Mouse (Mus musculus): Measurements from ENCODE around the gene Kdelr3.

Kdelr3 gene

DNA sequence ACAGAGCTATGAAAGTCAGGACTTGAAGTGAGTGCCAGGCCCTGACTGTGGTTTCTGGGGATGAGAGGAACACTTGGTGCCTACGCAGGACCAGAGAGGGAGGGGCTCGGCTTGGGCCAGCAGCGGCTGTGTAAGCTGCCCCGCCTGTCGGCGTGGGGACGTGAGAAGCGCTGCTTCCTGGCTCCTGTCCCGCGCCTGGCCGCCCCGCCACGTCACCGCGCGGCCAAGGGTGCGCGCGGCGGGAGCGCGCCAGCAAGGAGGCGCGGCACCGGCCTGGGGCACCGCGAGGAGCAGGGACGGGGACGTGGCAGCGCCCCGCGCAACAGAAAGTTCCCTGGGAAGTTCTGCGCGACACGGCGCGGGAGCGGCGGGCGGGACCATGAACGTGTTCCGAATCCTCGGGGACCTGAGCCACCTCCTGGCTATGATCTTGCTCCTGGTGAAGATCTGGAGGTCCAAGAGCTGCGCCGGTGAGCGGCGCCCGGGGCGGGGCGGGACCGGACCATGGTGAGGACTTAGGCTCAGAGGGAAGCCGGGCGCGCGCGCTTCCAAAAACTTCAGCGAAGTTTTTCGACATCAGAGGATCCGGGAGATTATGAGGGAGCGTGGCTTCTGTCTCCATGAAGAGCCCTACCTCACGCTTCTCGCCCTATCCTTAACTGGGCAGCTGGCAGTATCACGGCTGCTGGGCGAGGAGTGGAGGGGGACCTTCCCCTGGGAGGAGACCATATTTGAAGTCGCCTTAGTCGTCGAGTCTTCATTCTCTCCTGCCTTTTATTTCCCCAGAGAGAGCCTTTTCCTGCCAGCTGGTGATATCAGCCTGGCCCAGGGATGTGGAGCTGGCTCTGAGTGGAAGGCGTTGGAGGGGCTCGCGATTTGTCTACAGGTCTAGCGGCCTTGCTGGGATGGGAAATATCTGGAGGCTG is at the start of gene Kdelr3:
Gene Kdelr3, plus strand, starts transcription at position 241 of the 926 bp plus-strand sequence.
- no peak for DNase-seq (ENCODE audit: low read depth)

DNA sequence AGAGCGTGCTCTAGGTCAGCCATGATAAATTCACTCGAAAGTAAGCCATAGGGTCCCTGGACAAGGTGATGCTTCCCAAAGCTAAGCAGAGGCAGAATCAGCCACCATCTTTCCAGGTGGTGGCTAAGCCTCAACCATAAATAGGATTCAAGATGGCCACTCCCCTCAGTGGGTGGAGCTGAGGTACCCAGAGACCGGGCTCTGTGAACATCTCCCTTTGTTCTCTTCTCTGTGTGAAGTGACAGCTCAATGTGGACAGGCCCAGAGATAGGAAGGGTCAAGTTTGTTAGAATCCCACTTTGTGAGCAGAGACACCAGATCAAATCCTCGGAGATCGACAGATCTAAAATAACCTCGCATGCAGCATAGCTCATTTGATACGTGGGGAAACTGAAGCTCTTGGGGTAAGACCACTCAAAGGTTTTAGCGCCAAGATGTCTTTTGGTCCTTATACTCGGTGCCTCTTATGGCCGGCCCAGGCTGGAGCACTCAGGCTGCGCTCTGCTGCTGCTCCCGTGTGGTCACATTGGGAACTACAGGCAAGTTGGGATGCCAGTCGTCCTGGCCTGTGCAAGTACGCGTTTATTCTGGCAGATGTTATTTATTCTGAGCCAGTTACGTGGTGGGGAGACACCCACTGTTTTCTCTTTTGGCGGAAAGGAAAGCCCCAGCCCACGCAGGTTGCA is 49.5 kb upstream of the Kdelr3 start:
- peak; percentile 70 for DNase-seq (ENCODE audit: low read depth)

DNA sequence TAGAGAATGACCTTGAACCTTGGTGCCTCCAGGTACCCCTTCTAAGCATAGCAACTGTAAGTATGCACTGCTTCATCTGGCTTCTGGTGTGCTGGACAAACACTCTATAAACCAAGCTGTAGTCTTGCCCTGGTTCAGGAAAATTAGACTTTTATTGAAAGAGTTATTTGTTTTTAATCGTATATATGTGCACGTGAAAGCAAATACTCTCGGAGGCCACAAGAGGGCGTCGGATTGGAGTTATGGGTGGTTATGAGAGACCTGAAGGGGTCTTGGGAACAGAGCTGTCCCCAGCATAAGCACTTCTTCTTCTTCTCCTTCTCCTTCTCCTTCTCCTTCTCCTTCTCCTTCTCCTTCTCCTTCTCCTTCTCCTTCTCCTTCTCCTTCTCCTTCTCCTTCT is 46.6 kb upstream of the Kdelr3 start:
- no peak for DNase-seq (ENCODE audit: low read depth)

DNA sequence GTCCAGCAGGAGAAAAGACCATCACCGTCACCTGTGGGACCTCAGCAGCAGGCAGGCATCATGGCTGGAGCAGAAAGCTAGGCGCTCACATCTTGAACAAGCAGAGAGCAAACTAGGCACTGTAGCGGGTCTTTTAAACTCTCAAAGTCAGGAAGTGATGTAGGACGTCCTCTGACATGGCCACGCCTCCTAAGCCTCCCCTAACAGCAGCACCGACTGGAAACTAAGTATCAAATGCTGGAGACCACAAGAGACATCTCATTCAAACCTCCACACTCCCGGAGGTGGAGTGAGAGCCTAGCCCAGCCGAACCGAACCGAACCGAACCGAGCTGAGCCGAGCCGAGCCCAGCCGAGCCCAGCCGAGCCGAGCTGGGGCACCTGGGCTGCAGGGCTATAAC is 45.6 kb upstream of the Kdelr3 start:
- DNase-seq (ENCODE audit: low read depth), result no peak

DNA sequence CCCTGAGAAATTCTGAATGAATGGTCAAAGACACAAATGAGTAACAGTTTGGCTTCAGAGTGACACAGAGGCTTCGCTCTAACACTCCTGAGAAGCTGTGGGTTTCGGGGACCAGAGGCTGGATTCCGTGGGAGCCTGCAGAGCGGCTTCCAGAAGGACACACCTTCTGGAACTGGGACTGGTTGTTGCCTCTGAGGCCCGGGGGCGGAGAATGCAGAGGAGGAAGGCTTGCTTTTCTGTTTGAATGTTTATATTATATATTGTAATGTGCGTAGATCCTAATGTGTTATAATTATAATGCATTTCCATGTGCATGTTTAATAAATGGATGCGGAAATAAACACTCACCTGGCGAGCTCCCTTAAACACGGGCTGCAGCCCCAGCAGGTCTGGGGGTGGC is 45.1 kb upstream of the Kdelr3 start:
- DNase-seq (ENCODE audit: low read depth), result no peak

DNA sequence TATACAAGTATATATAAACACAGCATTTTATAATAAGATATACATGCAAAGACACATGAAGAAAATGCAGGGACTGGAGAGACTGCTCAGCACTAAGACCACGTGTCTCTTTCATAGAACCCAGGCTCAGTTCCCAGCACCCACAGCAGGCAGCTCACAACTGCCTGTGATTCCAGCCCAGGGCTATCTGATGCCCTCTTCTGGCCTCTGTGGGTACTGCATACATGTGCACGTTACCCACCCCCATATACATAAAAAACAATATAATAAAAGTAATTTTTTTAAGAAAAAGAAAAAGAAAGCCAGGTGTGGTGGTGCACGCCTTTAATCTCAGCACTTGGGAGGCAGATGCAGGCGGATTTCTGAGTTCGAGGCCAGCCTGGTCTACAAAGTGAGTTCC is 43.2 kb upstream of the Kdelr3 start:
- no peak for DNase-seq (ENCODE audit: low read depth)

DNA sequence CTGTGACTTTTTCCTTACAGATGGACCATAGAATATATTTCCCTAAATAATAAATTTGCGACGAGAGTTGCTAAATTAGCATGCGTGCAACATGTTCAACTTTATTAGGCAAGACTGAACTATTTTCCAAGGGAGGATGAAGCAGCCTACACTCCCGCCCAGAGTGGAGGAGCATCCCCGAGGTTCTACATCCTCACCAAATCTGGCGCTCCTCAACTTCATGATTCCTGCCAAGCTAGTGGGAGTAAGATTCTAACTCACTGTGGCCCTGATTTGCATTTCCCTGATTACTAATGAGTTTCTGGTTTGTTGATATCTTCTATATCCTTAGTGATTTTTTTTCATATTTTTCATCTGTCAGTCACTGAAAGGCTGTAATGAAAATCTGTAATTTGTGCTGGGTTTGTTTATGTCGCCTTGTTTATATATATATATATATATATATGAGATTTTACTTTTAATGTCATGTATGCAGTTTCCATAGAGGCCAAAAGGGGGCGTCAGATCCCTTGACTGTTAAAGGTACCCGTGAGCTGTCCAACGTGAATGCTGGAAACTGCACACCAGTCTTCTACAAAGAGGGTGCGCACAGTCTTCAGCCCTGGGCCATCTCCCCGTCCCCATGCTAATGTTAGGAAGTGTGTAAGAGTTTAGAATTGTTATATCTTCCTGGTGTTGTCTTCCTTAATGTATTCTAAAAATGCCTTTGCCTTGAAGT is 42.4 kb upstream of the Kdelr3 start:
- DNase-seq (ENCODE audit: low read depth), result no peak

DNA sequence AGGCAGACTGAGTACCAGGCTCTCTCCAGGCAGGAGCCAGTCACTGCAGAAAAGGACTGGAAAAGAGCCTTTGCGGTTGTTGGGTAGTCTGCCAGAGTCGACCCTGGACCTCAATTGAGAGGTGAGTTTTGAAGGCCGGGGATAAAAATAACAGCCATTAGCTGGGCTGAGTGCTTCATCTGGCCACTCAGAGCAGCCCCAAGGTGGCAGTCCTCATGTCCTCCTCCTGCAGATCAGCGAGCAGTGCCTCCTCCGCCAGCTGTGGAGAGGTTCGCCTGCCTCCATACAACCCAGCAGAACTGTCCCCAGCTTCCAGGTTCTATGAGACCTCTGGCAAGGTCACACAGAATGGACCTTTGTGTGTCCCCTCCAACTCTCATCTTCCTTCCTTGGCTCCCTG is 39.0 kb upstream of the Kdelr3 start:
- no peak for DNase-seq (ENCODE audit: low read depth)

DNA sequence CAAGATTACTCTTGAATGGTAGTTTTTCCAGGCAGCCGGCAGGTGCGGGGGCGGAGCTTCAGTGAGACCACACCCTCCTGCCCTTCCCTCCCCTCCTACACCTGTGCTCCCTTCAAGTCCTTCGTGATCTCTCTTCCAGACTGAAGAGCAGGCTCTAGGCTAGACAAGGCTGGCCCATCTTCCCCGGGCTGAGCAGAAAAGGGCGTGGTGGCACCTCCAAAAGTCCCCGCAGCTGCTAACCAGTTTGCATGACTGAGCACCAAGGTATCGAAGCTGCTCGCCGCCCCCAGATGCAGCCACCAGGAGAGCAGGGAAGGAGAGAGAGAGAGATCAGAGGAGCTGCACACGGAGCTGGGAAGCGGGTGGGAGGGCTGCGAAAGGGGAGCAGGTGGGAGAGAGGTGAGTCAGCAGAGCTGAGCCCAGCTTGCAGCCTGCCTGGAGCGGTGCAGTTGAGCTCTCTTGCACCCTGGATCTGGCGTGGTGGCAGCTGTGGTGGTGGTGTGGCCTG is 35.0 kb upstream of the Kdelr3 start:
- no peak for DNase-seq (ENCODE audit: low read depth)

DNA sequence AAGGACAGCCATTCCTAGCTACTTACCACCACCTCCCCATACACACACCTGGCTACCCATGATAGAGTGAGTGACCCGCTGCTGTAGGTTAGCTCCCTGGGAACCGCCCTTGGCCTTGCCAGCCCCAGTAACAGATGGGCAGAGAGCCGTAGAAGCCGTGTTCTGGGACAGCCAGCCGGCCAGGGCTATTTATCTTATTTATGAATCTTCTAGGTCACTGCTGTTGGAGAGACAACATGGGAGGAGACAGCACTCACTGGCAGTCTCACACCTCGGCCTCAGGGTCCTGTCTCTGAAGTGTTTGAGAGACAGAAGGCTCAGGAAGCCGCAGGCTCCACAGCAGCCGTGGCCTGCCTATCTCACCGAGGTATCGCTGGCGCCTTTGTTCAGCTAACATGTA is 26.7 kb upstream of the Kdelr3 start:
- no peak for DNase-seq (ENCODE audit: low read depth)

DNA sequence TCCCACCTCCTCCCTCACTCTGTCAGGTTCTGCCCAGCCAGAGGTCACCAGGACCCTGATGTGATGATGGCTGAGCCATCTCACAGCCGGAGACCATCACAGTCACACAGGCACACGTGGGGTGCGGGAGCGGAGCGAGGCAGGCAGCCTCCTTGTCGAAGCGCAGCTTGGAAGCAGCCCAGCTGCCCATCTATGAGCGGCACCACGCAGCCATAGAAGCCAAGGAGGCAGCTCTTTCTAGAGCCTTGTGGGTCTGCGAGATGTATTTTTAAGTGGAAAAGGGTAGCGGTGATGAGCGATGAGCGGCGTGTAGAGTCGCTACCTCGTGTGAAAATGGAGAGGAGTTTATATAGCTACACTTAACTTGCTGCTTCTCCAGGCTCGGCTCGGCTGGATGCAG is 22.7 kb upstream of the Kdelr3 start:
- no peak for DNase-seq (ENCODE audit: low read depth)

DNA sequence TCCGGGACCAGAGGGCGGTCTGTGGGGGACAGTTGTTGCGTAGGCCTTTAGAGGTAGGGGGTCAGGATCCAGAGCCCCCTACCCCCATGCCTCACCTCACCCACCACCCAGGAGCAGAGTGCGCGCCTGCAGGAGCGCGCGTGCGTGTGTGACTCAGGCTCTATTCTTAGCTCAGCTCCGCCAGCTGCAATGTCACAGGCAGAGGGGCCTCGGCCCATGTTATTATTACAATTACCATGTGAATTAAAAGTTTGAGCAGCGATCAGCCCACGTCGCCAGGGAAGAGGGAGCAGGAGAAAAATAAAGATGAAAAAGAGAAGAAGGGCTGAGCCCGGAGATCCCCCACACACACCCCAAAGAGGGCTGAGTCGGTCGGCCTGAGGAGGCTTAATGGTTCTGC is 16.1 kb upstream of the Kdelr3 start:
- DNase-seq (ENCODE audit: low read depth), result no peak

DNA sequence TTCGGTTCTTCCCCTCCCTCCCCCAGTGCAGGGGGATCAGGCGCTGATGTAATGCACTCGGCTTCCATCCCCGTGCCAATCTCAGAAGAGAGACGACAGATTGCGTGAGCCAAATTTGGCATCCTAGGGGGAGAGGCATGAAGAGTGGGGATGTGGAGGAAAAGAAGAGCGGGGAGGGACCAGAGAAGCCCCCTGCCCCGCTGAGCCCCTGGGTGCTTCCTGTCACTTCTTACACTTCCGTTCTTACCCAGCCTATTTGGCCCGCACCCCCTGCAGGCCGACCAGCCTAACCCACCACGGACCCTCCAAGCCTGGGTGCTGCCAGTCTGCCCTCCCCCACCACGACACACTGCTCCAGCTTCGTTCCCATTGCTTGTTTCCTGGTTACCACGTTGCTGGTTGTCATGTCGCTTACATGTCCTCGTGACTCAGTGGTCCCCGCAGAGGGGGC is 13.3 kb upstream of the Kdelr3 start:
- DNase-seq (ENCODE audit: low read depth), result no peak

DNA sequence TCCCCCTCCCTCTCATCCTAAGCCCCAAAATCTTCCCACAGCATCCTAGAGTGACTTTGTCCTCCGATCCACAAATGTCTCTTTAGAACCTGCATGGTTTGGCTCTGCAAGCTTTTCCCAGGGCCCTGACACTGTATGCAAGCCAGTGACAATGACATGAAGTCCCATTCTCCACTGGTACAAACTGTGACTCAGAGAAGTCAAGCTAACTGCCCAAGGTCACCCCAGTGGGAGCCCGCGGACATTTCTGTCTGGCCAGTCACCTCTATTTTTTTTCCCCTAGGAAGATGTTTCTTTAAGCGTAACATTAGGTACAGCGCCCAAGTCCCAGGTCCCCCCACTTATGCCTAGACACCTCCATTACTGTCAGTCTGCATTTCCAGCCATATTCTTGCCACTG is 12.8 kb upstream of the Kdelr3 start:
- no peak for DNase-seq (ENCODE audit: low read depth)

DNA sequence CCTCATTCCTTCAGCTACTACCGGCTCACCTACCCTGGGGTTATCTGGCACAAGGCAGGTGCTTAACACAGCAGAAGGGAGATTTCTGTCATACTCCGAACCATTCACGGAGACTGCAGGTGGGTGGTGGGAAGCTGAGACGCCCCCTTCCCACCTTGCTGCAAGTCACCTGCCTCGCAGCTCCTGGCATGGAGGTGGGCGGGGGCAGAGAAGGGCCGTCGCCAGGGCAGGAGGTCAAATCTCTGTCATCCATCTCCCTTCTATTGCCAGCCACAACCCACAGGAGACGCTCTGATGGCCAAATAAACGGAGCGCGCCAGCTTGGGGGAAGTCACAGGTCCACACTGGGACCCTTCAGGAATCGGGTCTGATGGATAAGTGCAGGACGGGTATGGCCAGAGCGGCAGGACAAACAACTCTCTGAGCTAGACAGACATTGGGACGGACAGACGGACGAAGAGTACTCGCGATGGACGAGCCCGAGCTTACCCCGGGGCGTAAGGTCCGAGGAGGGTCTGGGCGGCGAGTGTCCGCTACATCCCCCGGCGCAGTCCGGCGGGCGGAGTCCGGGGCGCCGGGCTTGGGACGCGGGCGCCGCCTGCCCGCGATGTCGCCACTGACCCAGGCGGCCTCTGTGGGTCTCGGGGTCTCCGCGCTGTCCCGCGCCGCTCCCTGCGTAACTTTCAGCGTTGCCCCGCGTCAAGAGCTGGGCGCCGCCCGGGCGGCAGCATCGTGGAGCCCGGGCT is 11.3 kb upstream of the Kdelr3 start, which contains the start of gene Kcnj4:
Gene Kcnj4, minus strand, starts transcription at position 535 of the 746 bp plus-strand sequence.
- no peak for DNase-seq (ENCODE audit: low read depth)

DNA sequence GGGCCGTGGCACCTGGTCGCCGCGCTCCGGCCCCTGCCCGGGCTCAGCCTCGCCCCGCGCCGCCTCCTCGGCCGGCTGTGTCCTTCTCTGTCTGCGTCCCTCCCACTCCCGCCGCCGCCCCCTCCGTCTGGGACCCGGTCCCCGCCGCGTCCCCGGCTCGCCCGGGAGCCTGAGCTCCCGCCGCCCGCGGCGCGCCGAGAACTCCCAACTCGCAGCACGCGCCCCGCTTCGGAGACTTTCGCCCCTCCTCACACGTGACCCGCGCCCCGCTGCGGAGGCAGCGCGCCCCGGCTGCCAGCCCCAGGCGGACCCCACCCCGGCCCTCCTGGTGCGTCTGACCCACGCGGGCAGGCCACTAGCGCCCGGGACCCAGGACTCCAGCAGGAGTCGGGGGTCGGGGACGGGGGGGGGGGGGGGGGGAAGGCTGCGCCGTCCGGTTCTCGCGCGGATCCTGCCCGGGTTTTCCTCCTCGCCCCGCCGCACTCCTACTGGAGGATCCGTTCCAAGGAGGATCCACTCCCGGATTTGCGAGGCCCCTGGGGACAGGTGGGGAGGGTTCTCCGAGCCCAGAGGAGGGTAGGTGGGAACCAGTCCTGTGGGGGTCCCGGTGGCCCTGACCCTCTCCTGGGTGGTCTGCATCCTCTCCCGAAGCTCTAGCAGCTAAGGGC is 10.5 kb upstream of the Kdelr3 start:
- no peak for DNase-seq (ENCODE audit: low read depth)

DNA sequence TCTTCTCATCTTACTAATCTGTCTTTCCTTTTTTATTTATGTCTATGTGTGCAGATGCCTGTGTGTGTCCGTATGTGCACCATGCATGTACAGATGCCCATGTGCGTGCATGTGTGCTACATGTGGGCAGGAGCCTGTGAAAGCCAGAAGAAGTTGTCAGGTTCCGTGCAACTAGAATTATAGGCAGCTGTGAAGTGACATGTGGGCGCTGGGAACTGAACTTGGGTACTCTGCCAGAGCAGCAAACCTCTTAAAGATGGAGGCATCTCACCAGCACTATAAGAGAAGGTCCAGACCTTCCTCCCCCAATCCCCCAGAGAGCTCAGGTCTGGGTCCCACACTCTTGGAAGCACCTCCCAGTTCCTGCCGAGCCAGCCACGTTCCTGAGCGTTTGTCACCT is 9.8 kb upstream of the Kdelr3 start:
- DNase-seq (ENCODE audit: low read depth), result no peak

DNA sequence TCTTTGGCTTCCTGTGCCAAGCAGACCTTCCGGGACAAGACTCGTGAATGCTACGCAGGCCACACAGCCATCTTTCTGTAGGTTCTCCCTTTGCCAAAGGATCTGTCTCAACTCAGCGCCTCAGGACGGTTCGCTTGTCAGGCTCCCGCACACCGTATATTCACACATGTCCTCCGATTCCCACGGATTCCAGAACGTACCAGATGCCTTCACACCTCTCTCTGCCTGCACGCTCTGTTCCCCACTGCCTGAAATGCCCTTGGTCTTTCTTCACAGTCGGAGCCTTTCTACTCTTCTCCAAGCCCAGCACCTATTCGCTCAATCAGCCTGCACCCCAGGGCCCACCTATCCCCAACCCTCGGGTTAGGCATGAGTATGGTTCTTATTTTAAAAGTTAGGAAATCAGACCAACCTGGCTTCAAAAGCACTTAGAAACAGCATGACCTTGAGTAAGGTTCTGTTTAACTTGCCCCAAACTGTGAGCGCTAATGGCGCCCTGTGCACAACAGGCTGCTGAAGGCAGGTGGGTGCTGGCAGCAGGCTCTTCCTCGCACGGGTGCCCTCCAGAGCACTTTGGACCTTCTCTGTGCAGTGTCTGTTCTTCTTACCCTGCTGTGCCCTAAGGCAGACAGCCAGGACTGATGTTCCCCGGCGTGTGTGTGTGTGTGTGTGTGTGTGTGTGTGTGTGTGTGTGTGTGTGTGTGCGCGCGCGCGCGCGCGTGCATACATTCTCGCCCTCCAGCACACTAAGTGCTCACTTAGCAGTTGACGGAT is 9.0 kb upstream of the Kdelr3 start:
- DNase-seq (ENCODE audit: low read depth), result no peak

DNA sequence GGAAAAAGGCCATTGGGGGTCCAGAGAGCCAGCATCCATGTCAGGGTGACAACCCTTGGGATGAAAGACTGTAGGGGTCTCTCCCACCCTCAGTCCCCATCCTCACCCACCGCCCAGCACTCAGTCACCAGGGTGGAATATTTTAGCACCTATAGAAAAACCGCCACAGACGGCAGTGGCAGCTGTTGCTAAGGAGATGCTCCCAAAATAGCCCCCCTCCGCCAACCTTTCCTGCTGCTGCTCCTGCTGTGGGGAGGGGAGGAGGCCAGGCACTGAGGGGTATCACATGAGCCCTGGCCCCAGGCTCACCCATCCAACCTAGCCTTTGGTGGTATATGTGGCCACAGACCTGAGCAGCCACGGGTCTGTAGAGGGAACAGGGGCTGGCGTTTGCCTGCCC is 6.2 kb upstream of the Kdelr3 start:
- DNase-seq (ENCODE audit: low read depth), result no peak

DNA sequence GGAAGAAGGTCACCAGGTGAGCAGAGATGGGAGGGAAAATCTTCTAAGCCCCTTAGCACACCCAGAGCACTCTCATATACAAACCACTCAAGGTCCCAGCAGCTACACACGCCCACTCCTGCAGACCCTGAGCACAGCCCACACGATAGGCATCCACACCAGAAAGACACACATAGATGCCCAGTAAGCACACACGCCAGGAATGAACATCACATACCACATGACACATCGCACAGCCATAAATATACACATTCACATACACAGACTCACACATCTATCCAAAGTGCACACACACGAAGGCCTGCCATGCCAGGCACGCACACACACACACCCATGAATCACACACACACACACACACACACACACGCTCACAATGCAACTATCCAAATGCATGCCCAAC is 5.8 kb upstream of the Kdelr3 start:
- no peak for DNase-seq (ENCODE audit: low read depth)
